Mouse (Mus musculus) left cerebral cortex, postnatal 25 days (tissue): ENCODE results near the gene 4933411K16Rik. TPM values are rescaled to one million over a fixed set of nuclear protein-coding genes. Genes with fewer than 3 reads are reported as not detected.
A peak's percentile ranks its signal among the peaks of the same experiment; 100 is the strongest.

ENCODE experiments used
- DNase-seq, 2 experiments: peaks; one replicate each; pipeline ENCODE4 v3.0.0; 2022; ENCODE audit warnings: low spot score in 2 of 2, mixed read lengths in 1 of 2
- intact Hi-C: fragments of 180-260 bp; cut with DNase I; formaldehyde crosslinking; loops from one replicate; pipeline ENCODE4 v1.15.1; 2025
- total RNA-seq, 2 experiments: library from RNA; stranded (reverse); gene quantifications; 2 replicates each; pipeline ENCODE4 v1.2.3; 2021

4933411K16Rik gene
- total RNA-seq, 2 experiments from 2014 or later: 0.53 to 0.55 TPM

DNA sequence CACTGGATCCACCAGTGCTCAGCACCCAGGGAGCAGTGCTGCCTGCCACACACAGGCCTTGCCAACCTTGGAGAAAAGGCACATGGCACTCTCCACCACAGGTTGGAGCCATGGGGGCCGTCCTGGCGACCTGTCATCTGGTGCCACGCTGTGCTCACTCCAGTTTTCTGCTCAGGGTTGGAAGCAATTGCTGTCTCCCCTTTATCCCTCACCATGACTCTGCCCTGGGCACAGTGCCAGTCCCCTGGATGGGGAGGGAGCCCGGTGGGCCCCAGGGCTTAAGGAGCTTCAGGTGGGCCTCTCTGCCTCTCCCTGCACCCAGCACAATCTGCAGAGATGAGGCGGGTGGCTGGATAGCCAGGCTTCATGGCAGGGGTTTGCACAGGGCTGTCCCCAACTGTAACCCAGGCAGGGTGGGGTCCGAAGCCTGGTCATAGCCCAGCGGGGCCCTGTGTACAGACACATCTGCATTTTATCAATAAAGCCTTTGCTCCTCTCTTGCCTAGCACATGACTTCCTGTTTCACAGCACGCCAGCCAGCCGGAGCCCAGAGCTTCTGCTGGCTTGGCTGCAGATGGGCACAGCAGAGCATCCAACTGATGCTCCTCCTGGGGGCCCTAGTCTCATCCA, 17.8 kb upstream of the 4933411K16Rik start:
- intact Hi-C loops: loop anchor here (5.0 kb wide), 1 partner anchor 102 kb away; the partner anchor contains the start of genes Exosc1 and Zdhhc16

GRCm38 (mm10) chr19:42034881-42035455, 17.1 kb upstream of the 4933411K16Rik start:
- peak in 1 of 2 experiments; percentile 32 for DNase-seq
- intact Hi-C loops: loop anchor here (1.0 to 5.0 kb wide), 4 partner anchors 34 to 132 kb away; partner anchors contain the start of genes Exosc1 and Zdhhc16

More for the DNA sequence above, 17.8 kb upstream of the 4933411K16Rik start:
- DNase-seq: no peak

DNA sequence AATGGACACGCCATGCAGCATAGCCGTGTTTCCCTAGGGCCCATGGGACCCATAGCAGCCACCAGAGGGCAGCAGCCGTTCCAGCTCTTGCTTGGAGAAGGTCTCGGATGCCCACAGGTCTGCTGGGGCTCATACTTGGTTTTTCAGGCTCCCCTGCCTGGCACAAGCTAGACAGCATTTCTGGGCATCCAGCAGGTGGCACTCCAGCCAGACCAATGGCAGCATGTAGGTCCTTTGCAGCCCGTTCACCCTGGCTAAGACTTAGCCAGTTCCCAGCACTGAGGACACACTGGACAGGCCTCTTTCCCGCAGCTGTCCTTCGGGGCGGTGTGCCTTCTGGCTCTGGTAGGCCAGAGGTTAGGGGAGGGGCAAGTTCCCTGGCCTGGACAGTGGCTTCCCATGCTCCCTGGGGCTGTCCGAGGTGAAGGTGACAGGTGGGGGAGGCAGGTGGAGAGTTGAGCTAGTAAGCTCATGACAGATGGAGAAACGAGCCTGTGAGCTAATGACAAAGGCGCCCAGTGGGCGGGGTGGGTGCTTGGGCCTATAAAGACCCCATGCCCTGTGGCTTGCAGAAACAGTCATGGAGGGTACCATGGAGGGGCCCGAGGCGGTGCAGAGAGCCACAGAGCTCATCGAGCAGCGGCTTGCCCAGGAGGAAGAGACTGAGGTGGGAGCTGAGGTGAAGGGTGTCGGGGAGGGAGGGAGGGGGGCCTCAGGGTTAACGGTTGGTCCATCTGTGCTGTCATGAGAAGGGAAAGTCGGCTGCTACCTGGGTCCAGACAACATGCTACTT, 16.4 kb upstream of the 4933411K16Rik start, which contains the start of gene Ankrd2:
Gene Ankrd2, plus strand, starts transcription at position 545 of the 793 bp plus-strand sequence.
- intact Hi-C loops: loop anchor here (1.0 to 5.0 kb wide), 3 partner anchors 34 to 132 kb away; no protein-coding TSS in a partner anchor
- DNase-seq: peak; percentile 73 to 80

GRCm38 (mm10) chr19:42036357-42036756, 15.7 kb upstream of the 4933411K16Rik start:
- no peak for DNase-seq
- intact Hi-C loops: loop anchor here (5.0 kb wide), 2 partner anchors 116 to 131 kb away; no protein-coding TSS in a partner anchor

GRCm38 (mm10) chr19:42037167-42037702, 14.8 kb upstream of the 4933411K16Rik start:
- DNase-seq: no peak
- intact Hi-C loops: loop anchor here (5.0 kb wide), 2 partner anchors 115 to 130 kb away; no protein-coding TSS in a partner anchor

- no peak for DNase-seq
- intact Hi-C loops: loop anchor here (5.0 kb wide), 2 partner anchors 114 to 129 kb away; no protein-coding TSS in a partner anchor
Measured at GRCm38 (mm10) chr19:42038310-42038709, 13.7 kb upstream of the 4933411K16Rik start.

DNA sequence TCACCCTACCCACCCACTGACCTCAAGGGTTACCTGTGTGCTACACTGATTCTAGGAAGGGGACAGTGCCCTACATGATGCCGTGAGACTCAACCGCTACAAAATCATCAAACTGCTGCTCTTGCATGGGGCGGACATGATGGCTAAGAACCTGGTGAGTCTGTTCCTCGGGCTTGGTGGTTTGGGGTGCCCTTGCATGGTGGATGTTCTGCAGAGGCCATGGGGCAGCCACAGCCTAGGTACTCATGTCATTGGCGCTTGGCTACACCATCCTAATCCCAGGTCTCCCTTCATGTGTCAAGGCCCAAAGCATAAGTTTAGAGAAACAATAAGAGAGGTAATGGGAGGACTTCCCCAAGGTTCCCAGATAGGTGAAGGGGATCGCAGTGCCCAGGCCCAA, 8.1 kb upstream of the 4933411K16Rik start:
- no peak for DNase-seq
- intact Hi-C loops: no loop called here

DNA sequence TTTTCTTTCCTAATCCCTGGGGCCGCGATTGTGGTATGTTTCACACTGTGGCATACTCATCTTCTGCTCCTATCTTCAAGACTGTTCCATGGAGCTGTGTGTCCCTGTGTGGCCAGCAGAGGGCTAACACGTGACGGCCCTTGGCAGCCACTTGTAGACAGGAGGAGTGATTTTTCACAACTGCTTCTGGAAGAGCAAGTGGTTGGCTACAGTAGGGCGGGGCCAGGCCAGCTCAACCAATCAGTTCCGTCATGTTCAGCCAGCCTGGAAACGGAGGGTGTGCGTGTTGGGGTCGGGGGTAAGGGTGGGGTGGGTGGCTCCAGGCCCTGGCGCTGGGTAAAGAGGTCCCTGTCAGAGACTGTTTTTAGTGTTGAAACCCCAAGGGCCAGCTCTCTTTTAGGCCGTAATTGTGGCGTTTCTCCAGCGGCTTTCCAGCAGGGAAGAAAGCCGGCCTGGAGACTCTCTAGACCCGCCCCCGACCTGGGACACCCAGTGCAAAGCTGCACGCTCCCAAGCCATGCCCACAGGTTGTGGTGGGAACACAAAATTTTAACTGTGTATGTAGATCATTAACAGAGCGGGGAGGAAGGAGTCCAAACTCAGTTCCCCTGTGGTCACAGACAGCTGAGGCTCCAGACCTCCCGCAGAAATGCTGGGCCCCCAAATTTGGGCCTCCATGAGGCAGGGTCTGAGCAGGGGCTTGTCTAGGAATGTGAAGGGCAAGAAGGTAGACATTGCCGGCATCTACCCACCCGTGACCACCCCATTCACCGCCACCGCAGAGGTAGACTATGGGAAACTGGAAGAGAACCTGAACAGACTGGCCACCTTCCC, 6.6 kb upstream of the 4933411K16Rik start, which contains the start of gene Hoga1:
Gene Hoga1, plus strand, starts transcription at position 342 of the 834 bp plus-strand sequence.
- intact Hi-C loops: no loop called here
- peak; percentile 39 to 56 for DNase-seq

- DNase-seq: no peak
- intact Hi-C loops: no loop called here
Measured at GRCm38 (mm10) chr19:42050251-42050650, 1.8 kb upstream of the 4933411K16Rik start.

DNA sequence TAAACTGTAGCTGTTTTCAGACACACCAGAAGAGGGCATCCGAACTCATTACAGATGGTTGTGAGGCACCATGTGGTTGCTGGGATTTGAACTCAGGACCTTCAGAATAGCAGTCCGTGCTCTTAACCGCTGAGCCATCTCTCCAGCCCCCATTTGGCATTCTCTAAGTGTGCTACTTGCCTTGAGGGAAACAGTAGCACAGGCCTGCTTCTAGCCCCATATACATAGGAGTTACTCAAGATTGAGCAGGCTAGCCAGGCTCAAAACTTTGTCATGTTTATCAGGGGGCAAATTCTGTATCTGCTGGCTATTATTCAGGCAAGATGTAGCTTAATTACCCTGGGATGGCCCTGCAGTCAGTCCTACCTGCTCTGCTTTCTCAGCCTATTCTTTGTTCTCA, 697 bp upstream of the 4933411K16Rik start:
- no peak for DNase-seq
- intact Hi-C loops: no loop called here

DNA sequence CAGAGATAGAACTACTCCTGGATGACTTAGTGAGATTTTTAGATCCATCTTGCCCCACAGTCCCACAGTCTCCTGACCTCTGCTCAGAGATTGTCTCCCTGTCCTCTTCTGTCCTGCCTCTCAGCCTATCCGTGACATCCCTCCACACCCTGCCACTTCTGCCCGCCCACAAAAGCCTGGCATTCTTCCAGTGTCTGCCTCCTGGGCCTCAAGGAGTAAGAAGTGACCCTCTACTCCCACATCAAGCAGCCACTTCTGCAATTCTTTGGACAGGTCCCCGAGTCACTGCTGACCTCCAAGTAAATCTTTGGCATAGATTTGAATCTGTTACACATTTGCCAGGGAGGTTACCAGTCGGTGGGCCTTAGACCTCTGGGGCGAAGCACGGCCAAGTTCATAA, 2.2 kb downstream of the 4933411K16Rik start:
- DNase-seq: no peak
- intact Hi-C loops: no loop called here

GRCm38 (mm10) chr19:42055881-42056280, 3.8 kb downstream of the 4933411K16Rik start:
- DNase-seq: no peak
- intact Hi-C loops: no loop called here

DNA sequence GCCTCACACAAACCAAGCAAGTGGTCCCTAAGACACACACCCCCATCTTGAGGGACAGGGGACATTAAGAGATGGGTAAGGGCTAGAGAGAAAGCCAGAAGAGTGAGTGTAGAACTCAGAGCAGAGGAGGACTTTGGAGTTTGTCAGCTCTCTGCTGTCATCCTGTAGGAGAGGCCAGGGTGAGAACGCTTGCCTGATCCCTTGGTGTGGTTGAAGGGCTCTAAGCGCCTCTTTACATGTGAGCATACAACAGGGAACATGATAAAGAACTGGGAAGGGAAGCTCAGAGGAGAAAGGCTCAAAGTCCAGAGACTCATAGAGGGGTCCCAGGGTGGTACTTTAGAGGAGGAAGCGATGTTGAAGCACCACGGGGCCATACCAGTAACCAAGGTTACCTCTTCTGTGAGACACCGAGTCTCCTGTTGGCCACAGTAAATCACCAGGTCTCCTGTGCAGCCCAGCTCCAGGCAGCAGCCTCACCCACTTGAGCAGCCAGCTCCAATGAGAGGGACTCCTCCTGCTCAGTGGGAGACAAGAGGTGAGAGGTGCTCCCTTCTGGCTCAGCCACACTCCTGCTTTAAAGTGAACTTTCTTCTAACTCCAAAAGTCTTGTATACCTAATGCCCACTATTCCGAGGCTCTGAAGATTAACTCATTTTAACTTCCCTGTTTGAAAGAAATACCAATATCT, 4.8 kb downstream of the 4933411K16Rik start:
- intact Hi-C loops: no loop called here
- no peak for DNase-seq

- peak in 1 of 2 experiments; percentile 18 for DNase-seq
- intact Hi-C loops: no loop called here
Measured at GRCm38 (mm10) chr19:42058426-42058825, 6.4 kb downstream of the 4933411K16Rik start.

DNA sequence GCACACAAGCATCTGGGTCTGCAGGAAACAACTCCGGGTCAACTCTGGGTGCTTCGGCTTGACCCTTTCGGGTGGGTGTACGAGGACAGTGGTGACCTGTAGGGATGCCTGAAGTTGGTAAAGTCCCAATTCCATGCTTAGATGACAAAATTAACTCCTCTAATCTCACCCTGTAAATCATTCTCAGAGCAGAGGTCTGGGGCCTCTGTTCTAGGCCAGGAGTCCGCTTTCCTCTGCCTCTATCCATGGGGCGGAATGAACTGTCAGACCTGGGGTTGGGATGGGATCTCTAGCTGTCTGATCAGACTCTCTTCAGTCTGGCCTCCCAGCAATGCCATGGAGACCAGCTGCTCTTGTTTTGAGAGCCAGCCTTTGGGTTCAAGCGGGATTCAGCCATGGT, 9.4 kb downstream of the 4933411K16Rik start:
- intact Hi-C loops: no loop called here
- no peak for DNase-seq

GRCm38 (mm10) chr19:42068441-42069240, 16.6 kb downstream of the 4933411K16Rik start:
- no peak for DNase-seq
- intact Hi-C loops: loop anchor here (1.0 kb wide), 1 partner anchor 33 kb away; the partner anchor contains the start of gene Ankrd2

- intact Hi-C loops: loop anchor here (1.0 kb wide), 1 partner anchor 34 kb away; the partner anchor contains the start of gene Ankrd2
- DNase-seq: peak in 1 of 2 experiments; percentile 39
Measured at GRCm38 (mm10) chr19:42069241-42069525, 17.1 kb downstream of the 4933411K16Rik start.
